Mouse (Mus musculus) layer of hippocampus, adult 6 months (tissue): ENCODE measurements around the gene Gm732. TPM values are rescaled to one million over a fixed set of nuclear protein-coding genes. Genes with fewer than 3 reads are reported as not detected.

Experiments
- long read RNA-seq, 2 experiments: library from polyadenylated mRNA; unstranded; transcript quantifications; one replicate each; pipeline ENCODE4 v2.0.0; 2019 to 2020
- polyA plus RNA-seq: library from polyadenylated mRNA; unstranded; fragments of <200 nt; fragmentation: Nextera tagmentation; gene quantifications from 2 replicates; pipeline ENCODE4 v1.2.3, GENCODE M21; 2021

The Gm732 gene
- polyA plus RNA-seq: not detected in 2 replicates
- long read RNA-seq, experiment 1: 0 reads
- long read RNA-seq, experiment 2: 0 reads

GRCm38 (mm10) chrX:107948365-107948764 is at the start of gene Gm732:
Gm732 (minus strand) TSS chrX:107948465.

Other genes starting within 250 kb of the Gm732 start
- not detected in 2 replicates for gene Tent5d, start 155.9 kb downstream of the Gm732 start, polyA plus RNA-seq
- gene 2610002M06Rik, start 132.1 kb downstream of the Gm732 start, polyA plus RNA-seq: 6.9 and 7.0 TPM in 2 replicates